Mouse (Mus musculus) thymus, postnatal 0 days (tissue): ENCODE results near the gene Gm49359. TPM values are rescaled to one million over a fixed set of nuclear protein-coding genes. Genes with fewer than 3 reads are reported as not detected.
"Not testable (repeated sequence)": the region's sequence is repeated elsewhere in the genome, so short reads cannot be mapped to it uniquely, and the experiment has no call there.

Experiments
- DNase-seq: peaks from one replicate; pipeline ENCODE4 v3.0.0-alpha.2; 2015; ENCODE audit warnings: low spot score
- microRNA-seq: library from miRNA; unstranded; fragments of <30 nt; microRNA quantifications from one replicate; pipeline ENCODE4, GENCODE M21; 2016; ENCODE audit warnings: borderline number of aligned reads
- polyA plus RNA-seq: library from polyadenylated mRNA; unstranded; fragments of >200 nt; fragmentation: Nextera tagmentation; extraction: Ambion mirVana; gene quantifications from 2 replicates; pipeline ENCODE4 v1.2.1, GENCODE M21; 2015

Gene Gm49359
- 6.8 and 8.4 TPM in 2 replicates for polyA plus RNA-seq

GRCm38 (mm10) chr13:62466424-62467334, at the start of gene Gm49359:
Gene Gm49359, minus strand, starts transcription at chr13:62466832.
- peak; percentile 92 for DNase-seq

GRCm38 (mm10) chr13:62510641-62511420, 44.2 kb upstream of the Gm49359 start:
- not testable (repeated sequence) for DNase-seq

- not testable (repeated sequence) for DNase-seq
These were observed 6.0 kb upstream of the Gm49359 start for GRCm38 (mm10) chr13:62472661-62473060.

- DNase-seq = peak; percentile 69
These were observed 3.3 kb upstream of the Gm49359 start for GRCm38 (mm10) chr13:62469947-62470346.

Small RNA genes lying within 50 kb of the gene (microRNA-seq; reads per million reads assigned to microRNA genes)
- gene Gm22256 = not detected

Other genes with a start within 250 kb of the Gm49359 start
- gene Gm3604, start 83.7 kb downstream of the Gm49359 start, polyA plus RNA-seq = 5.2 and 6.6 TPM in 2 replicates
- 0.42 TPM in 1 of 2 replicates, not detected in the other for gene Zfp935, start 91.7 kb upstream of the Gm49359 start, polyA plus RNA-seq
- gene Zfp934, start 104.4 kb upstream of the Gm49359 start, polyA plus RNA-seq = 11.3 and 13.9 TPM in 2 replicates
- gene 6720489N17Rik, start 157.3 kb upstream of the Gm49359 start, polyA plus RNA-seq = 5.1 and 5.3 TPM in 2 replicates